Mouse (Mus musculus) natural killer cell, adult 2 months (primary cell): Measurements from ENCODE around the gene Tnfrsf14.
A peak's percentile ranks its signal among the peaks of the same experiment; 100 is the strongest.

ENCODE experiments used
- DNase-seq, 2 experiments: peaks; one replicate each; pipeline ENCODE4 v3.0.0; 2022; ENCODE audit warnings: low spot score in 2 of 2

Gene Tnfrsf14

DNA sequence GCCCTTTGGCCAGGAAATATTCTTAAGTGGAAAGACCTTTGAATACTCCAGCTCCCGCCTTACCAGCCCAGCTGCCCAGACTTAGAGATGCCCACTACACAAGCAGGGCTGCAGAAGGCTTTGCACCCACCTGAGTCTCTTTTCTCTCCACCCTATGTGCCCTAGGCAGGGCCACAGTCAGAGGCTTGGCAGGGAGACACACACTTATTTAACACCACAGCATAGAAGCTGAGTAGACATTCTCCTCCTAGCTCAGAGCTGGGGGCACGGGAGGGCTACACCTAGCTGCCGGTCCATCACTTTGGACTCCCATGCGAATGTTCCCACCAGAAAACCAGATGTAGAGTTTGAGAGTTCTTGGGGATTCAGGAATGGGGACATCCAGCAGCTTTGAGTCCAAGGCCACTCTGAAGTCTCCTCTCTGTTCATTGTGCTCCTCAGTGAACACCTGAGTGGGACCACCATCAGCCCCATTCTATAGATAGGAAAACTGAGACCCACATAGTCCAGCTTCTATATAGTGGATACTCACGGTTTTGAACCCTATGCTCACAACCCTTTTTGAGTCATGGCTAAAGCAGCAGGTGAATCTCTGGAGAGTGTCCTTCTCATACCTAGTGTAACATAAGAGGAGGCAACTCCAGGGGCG, 20.7 kb upstream of the Tnfrsf14 start:
- DNase-seq, result no peak

DNA sequence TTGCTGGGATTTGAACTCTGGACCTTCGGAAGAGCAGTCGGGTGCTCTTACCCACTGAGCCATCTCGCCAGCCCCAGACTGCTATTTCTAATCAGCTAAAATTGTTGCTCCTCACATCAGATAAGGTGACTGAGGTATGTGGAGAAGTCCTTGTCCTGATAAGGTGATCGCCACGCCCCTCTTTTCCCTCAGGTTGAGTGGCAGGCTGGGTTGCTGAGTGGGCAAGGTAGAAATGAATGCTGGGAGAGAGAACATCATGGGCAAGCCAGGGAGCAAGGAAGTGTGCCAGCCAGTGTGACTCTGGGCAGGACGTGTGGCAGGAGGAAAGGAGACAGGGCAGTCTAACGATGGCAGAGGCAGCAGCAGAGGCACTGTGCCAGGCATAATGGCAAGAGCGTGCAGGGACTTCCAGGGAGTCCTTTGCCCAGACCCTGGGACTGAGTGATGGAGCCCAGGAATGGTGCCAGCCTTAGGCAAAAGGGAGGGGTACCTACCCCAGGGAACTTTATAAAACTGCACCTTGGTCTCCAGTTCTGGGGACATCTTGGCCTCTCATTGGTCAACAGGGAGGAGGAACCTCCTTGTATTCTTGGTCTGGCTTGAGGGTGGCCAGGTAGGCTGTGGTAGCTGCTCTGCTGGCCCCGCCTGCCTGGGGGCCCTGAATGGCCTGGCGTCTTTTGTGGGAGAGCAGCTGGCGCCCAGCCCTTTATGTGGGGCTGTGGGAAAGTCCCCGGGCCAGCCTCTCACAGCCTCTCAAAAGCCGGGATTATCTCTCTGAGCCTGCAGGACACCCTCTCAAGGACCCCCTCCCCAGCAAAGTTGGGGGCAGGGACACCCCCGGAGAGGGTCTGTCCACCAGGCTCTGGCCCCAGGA, 19.9 kb upstream of the Tnfrsf14 start:
- no peak for DNase-seq

GRCm38 (mm10) chr4:154946319-154946718, 18.0 kb upstream of the Tnfrsf14 start:
- no peak for DNase-seq

DNA sequence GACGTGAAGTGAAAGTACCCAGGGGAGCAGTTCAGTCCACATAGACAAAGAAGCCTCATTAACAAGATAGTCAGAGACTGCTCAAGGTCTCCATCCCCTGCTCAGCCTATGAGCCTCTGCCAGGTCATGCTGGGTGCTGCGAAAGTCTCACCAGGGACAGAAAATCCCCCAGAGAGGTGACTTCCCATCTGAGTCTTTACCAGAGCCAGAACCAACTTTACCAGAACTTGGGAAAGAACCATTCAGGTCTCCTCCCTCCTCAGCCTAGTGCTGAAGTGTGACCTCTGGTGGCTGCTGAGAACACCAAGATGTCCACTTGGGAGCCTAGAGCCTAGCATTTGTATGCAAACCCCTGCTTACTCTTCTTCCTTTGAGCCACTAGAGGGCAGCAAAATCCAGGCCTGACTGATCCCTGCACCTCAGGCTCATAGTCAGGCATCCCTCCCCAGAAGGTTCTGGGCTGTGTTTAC, 15.8 kb upstream of the Tnfrsf14 start:
- peak; percentile 69 to 80 for DNase-seq

GRCm38 (mm10) chr4:154943323-154944039, 15.1 kb upstream of the Tnfrsf14 start:
- DNase-seq, result no peak

DNA sequence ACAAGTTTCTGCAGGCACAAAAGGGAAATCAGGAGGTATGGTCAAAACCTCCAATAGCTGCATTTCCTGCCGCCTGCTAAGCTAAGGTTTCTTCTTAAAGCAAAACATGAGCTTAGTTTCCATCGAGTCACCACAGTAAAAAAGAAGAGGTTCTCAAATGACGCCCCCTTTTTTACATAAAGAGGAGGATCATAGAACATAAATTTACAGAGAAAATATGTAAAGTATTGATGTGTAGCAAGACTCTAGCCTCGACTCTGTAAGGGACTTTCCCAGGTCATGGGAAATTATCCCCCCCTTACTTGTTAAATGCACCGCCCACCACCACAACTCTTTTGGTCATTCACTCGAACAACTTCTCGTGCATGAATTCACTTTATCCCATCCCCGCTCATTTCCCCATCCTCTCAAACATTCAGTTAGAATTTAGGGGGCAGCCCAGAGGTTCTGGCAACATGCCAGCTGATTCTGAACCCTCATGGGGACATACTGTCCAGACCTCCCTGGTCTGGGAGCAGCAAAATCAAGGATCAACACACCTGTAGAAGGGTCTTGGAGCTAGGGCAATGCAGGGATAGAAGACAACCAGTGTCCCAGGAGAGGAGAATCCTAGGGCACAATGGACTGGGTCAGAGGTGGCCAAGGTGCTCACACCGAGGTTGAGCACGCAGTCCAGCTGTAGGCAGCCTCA, 14.4 kb upstream of the Tnfrsf14 start:
- DNase-seq, result no peak

- no peak for DNase-seq
Observed at GRCm38 (mm10) chr4:154941831-154942230, 13.5 kb upstream of the Tnfrsf14 start.

DNA sequence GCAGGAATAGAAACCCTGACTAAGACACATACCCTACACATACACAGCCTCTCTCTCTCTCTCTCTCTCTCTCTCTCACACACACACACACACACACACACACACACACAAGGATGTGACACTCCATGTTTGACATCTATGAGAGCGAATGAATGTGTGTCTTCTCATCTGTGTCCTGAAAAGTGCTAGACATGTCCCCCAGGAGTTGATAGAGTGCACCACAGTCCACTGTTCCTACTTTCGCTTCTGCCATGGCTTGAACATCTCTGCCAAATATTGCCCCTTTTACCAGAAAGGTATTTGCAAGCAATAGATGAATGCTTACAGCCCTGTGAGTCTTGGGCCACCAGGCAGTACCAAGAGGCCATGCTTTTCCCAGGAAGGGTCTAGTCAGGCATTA, 11.8 kb upstream of the Tnfrsf14 start:
- no peak for DNase-seq

GRCm38 (mm10) chr4:154937746-154938145, 9.4 kb upstream of the Tnfrsf14 start:
- no peak for DNase-seq

DNA sequence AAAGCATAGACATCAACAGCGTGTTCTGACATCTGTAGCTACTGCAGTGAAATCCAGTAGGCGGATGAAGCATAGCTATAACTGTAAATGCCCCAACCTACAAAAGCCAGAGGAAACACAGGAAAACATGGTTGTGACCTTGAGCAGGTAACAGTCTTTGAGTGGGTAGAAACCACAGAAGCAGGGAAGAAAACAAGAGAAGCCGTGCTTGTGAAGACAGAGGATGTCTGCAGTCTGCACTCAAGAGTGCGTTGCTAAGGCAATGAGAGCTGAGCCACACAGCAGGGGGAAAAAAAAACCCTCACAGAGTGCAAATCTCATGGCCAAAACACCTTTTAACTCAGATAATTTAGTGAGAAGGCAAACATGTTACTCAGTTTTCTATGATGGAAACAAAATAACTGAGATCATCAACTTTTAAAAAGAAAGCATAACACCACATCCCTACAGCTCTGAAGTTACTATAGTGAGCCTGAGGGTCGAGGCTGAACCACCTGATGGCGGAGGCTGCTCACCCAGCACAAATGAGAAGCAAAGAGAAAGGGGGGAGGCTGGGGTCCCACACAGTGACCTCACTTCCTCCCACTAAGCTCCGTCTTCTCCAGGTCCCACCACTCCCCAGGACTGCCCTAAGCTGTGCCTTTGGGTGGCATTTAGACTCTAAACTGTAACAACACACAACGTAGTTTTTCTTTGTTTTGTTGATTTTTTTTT, 8.3 kb upstream of the Tnfrsf14 start:
- DNase-seq, result peak in 1 of 2 experiments; percentile 48

GRCm38 (mm10) chr4:154935788-154936187, 7.4 kb upstream of the Tnfrsf14 start:
- DNase-seq, result peak in 1 of 2 experiments; percentile 46

DNA sequence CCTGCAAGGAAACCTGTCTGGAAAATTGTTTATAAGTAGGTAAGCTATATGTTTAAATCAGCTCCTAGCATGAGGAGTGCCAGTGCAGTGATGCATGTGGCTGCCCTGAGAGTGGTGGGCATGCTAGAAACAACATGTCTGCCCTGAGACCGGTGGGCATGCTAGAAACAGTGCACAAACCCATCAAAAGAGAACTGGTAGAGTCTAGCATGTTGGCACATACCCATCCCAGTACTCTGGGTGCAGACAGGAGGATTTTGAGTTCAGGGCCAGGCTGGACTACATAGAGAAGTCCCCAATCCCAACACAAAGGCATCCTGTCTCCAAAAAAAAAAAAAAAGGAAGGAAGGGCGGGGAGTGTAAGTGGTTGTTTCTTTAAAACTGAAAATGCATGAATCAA, 6.4 kb upstream of the Tnfrsf14 start:
- no peak for DNase-seq

GRCm38 (mm10) chr4:154933306-154933907, 5.0 kb upstream of the Tnfrsf14 start:
- no peak for DNase-seq

DNA sequence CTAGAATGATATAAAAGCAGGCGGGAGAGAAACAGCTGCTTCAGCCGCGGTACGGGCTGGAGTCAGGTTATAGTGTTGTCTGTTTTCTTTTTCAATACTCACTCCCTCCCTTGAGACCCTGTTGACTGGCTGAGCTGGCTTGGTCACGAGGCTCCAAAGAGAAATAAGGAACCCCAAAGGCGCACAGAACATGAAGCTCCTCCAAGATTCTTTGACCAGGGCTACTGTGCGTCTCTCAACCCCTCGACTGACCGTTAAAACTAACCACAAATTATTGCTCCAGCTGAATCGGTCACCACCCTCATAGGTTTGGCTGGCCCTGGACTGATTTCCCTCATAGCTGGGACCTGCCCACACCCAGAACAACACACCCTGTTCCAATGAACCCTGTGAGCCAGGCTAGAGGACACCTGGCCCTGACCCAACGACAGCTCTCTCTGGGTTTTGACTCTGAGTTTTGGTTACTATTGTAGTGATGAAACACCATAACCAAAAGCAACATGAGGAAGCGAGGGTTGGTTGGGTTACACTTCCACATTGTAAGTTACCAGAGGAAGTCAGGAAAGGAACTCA, 811 bp upstream of the Tnfrsf14 start:
- DNase-seq, result peak in 1 of 2 experiments; percentile 29

DNA sequence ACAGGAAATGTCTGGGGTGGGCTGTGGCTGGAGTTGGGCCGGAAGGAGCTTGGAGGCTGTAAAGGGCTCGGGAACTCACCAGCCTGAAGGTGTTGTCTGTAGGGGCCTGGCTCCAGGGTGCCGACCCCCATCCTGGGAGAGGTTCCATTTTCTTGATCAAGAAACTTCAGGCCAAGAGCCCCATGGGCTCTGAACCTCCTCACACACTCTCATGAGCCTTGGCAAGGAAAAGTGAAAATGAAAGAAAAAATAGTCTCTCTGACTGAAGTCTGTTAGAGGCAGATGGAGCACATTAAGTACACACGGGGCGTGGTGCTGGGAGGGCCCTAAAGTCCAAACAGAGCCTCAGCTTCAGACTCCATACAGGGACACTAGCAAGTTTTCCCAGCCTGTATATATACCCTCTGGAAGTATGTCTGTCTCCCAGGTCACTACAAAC, 445 bp downstream of the Tnfrsf14 start:
- DNase-seq, result peak; percentile 57 to 60

GRCm38 (mm10) chr4:154926969-154927898, 1.1 kb downstream of the Tnfrsf14 start:
- peak in 1 of 2 experiments; percentile 16 for DNase-seq

GRCm38 (mm10) chr4:154925413-154925812, 3.0 kb downstream of the Tnfrsf14 start:
- DNase-seq, result peak in 1 of 2 experiments; percentile 59

DNA sequence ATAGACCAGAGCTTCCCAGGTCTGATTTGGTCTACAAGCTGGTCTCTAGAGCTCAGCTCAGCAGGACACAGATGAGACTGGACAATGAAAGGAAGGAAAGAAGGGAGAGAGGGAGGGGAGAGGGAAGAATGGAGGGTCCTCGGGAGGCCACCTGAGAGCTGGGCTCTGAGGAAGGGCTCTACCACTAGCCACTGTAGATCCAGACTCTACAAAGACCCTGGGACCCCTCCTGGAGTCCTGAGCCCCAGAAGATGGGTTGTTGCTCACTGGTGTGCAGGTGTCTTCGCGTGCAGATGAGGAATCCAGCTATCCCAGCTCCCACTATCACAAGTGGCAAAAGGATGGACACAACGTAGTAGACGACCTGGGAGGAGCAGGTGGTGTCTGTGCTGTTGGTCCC, 5.4 kb downstream of the Tnfrsf14 start:
- DNase-seq, result no peak

- no peak for DNase-seq
Observed at GRCm38 (mm10) chr4:154922291-154922690, 6.1 kb downstream of the Tnfrsf14 start.
